Mouse (Mus musculus) cerebellum, adult 11 months (tissue): ENCODE measurements around the gene Fam163b.

Source experiments
- DNase-seq: peaks from one replicate; pipeline ENCODE4 v3.0.0; 2022

Fam163b gene

DNA sequence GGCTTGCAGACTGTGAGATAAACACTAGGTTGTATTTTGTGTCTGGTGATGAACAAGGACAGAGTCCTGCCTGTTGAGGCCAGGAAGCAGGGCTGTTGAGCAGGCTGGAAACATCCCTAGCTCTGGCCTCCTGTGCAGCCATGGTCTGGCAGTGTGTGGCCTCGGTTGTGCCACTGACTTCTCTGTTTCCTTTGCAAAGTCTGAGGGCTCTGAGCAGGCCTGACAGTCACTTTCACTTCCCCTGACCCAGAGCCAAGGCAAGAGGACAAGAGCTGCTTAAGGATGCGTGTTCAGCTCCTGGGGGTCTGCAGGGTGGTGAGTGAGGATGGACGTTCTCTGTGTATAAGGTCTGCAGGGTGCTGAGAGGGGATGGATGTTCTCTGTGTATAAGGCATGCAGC is 13.3 kb downstream of the Fam163b start:
- DNase-seq, result no peak

- DNase-seq, result no peak
Observed at GRCm38 (mm10) chr2:27126496-27126895, 15.8 kb downstream of the Fam163b start.

DNA sequence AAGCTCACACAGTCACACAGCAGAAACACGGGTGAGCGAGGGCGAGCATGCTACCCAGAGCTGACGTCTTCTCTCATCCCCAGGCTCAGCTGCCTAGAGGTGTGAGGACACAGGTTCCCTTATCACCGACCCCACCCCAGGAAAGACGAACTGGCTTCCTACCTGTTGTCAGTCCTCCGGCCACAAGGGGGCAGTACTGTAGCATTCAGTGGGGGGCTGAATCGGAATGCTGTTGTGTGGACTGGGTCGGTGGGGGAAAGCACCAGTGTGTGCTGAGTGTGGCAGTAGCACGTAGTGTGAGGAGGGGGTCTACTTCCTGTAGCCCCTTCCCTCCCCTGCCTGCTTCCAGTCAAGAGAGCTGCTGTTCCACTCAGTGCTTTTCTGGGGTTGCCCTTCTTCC is 16.3 kb downstream of the Fam163b start:
- peak; percentile 31 for DNase-seq

DNA sequence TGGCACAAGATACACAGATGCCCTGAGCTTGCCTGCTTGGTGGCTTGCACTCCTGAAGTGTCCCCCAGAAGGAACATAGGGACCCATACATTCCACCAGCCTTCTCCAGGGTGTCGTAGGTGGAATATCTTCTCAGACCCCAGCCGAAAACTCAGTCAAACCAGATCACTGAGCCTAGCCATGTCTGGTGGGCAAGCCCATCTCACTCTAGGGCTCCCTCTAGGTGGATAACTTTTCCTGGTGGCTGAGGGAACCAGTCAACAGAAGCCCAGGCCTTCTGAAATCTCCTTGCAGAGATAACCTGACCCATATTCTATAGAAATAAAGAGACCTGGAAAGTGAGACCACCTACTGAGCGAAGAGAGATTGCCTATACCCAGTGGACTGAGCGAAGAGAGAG is 19.2 kb downstream of the Fam163b start:
- DNase-seq, result no peak

GRCm38 (mm10) chr2:27122578-27122977 is 19.7 kb downstream of the Fam163b start:
- DNase-seq, result no peak

GRCm38 (mm10) chr2:27121626-27122355 is 20.5 kb downstream of the Fam163b start:
- DNase-seq, result peak; percentile 32

DNA sequence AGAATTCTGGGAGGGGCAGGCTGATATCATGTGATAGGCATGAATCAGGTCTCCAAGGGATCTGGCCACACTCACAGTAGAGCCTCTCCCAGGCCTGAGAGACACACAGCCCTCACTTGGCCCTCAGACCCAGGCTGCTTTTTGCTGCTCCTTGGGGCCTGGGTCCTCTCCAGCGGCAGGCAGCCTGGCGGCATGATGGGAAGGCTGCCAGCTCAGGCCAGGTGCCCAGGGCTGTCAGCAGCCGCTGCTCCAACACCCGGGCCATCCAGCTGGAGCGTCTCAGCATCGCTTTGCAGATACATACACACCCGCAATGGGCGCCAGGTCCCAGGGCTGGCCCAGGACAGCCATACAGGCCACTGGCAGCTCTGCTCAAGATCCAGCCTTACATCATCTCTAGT is 22.1 kb downstream of the Fam163b start:
- no peak for DNase-seq

DNA sequence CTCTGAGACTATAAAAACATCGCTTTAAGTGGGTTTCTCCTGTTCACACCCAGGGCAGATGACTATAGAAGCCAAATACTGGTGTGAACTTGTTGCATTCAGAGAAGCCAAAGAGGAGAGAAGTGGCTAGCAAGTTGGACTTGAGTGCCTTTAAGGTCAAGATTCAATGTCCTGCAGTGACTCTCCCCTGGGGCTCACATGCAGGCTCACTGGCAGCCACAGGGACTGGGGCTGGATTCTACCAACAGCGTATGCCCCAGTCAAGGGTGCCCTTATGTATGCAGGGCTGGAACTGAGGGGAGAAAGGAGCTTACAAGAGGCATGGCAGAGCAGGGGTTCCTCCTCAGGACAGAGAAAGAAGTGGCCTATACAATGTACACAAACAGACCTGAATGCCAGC is 22.5 kb downstream of the Fam163b start:
- DNase-seq, result no peak

GRCm38 (mm10) chr2:27118452-27118851 is 23.8 kb downstream of the Fam163b start:
- no peak for DNase-seq

- DNase-seq, result no peak
Observed at GRCm38 (mm10) chr2:27114169-27114568, 28.1 kb downstream of the Fam163b start.

GRCm38 (mm10) chr2:27112585-27112984 is 29.7 kb downstream of the Fam163b start:
- no peak for DNase-seq

- peak; percentile 61 for DNase-seq
Observed at GRCm38 (mm10) chr2:27109052-27109451, 33.2 kb downstream of the Fam163b start.

DNA sequence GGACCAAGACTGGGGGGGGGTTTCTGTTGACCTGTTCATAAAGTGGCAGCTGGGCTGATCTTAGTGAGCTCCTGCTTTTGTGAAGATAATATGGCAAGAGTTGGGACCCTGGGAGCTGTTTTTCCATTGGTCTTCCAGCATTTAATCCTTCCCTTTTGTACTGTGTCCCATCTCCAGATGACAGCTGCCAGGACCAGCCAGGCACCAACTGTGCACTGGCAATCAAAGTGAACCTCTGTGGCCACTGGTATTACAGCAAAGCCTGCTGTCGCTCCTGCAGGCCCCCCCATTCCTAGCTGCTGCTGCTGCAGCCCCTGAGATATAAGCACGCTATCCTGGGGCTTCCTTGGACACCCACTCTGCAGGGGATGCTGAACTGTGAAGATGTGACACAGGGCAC is 34.1 kb downstream of the Fam163b start:
- DNase-seq, result no peak

- DNase-seq, result no peak
Observed at GRCm38 (mm10) chr2:27106816-27107215, 35.5 kb downstream of the Fam163b start.

GRCm38 (mm10) chr2:27103554-27103953 is 38.7 kb downstream of the Fam163b start:
- no peak for DNase-seq

GRCm38 (mm10) chr2:27097776-27098175 is 44.5 kb downstream of the Fam163b start:
- DNase-seq, result no peak

DNA sequence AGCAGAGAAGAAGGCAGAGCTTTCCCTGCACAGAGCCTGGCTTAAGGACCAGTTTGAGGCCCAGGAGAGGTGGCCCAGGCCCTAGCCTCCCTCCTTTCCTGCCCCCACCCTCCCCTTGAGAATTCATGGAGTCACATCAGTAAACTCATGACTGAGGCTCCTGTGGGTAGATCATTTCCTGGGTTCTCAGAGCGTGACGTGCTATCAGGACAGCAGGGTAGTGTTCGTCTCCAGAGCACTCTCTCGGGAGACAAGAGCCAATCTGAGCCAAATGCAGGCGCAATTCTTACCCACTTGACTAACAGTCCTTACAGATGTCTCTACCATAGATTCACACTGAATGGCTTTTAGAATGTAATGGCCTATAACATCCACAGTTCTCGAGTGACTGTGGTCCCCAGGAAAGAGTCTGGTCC is 45.0 kb downstream of the Fam163b start:
- no peak for DNase-seq

DNA sequence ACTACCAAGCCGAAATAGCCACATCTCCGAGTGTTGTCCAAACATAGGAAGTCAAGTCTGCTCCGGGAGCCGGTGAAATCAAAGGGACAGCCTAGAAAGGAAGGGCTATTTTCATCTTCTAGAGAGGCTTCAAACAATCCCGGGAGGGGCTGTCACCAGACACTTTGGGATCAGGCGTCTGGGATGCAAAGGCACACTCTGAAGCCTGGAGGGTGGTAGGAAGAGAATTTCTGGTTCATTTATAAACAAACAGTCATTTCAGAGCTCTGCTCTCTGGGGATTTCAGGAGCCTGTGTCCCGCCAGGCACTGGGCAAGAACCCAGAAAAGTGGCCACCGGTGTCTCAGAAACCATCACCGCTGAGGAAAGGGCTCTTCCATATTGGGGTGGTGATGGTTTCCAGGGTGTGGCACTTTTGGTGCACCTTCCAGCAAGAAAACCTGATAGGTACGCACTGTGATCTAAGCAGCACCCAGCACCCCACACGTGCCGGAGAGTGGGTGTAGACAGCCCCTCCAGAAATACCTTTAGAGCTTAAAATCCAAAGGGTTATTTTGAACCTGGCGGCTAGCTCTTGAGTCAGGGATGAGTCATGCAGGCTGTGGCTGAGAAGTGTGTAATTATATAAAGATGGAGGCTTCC is 45.8 kb downstream of the Fam163b start:
- DNase-seq, result no peak

DNA sequence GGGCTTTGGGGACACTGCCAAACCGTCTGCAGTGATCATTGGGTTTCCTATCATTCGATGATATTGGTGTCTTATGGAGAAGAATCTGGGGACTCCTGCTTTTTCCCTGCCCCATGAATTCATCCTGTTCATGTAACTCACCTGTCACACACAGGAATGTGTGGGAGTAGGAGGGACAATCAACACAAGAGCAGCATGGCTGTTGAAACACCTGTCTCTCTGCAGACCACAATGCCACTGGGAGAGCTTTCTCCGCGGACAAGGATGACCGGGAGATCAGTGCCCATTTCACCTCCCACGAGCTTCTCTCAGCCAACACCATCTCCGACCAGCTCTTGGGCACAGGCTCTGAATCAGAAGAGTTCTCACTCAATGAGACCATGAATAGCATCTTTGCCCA is 47.1 kb downstream of the Fam163b start:
- no peak for DNase-seq

DNA sequence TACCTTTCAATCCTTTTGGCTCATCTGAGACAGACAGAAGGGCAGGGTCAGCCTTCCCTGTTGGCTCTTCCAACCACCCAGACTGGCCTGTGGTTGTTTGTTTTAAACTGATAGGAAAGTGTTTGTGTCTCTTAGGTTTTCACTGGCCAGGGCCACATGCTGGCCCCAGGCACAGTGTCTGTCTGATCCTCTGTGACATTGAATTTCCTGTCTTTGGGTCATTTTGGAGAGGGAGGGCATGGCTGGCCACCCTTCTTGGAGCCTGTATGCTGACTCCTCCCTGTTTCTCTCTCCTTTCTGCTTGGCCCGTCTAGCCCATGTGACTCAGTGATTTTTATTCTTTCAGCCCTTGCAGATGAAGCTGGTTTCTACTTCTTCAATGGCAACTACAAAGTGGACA is 53.1 kb downstream of the Fam163b start:
- no peak for DNase-seq

GRCm38 (mm10) chr2:27088700-27089099 is 53.6 kb downstream of the Fam163b start:
- DNase-seq, result no peak

GRCm38 (mm10) chr2:27088071-27088644 is 54.1 kb downstream of the Fam163b start:
- no peak for DNase-seq

DNA sequence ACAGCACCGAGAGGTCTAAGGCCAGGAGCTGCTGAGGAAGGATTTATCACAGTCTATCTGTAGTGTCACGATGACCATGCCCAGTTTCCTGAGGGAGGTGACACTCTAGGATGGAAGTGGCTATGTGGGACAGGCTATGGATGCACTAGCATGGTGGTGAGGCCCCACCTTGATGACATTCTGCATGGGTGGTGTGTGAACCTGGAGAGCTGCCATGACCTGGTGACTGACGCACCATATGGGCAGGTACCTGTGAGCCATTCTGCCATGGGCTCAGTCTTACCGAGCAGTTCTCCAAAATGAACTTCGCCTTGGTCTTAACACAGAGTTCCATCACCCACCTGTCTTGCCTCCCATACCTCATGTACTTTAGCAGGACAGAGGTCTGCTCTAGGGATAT is 54.7 kb downstream of the Fam163b start:
- DNase-seq, result no peak

DNA sequence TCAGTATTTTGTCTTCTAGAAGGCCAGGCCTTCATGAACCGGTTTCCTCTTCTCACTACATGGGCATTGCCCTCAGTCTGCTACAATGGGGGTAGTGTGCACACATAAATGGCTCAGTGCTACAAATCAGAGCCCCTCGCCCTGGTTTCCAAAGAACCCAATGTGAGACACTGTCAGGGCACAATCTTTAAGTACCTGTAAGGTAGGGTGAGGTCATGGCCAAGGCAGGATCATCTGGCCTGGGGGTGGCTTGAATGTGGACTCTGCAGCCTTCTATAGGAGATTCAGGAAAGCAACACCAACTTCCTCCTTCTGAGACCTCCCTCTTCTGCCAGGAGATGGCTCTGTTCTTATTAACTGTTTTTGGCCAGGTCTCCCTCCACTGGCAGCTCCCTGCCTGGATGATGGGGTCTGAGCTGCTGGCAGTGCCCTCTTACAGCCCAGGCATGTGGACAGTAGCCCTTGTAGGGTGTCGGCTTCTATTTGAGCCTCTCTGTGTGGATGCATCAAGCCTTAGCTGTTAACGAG is 55.7 kb downstream of the Fam163b start:
- no peak for DNase-seq
